Mouse (Mus musculus): ENCODE measurements at regions not wholly inside any gene's neighbourhood (a gene's known extent, or its start where the extent isn't known, plus 50 kb on each side); places are given as distances from the start of the nearest gene placed in this dataset.

DNA sequence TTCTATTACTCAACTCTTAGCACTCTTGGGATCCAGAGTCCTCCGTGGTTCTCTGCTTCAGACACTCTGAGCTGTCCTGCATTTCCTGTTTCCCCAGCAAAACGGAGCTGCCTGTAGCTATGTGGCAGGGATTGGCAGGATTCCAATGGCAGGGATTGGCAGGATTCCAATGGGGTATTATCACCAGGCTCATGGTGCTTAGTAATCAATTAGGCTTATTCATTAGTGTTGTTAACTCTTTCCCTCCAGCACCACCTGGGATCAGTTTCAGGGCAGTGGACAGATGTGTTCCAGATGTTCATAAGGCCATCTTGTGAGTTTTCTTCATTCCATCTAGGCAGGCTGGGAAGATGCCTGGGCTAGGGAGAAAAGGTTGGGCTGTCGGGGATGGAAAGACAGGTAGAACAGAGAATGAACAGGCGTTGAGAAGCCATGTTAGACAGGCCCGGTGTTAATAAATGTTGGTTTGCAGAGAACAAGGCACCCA is 163.5 kb downstream of the Emp1 start:
- DNase-seq, result peak; percentile 42 to 58

DNA sequence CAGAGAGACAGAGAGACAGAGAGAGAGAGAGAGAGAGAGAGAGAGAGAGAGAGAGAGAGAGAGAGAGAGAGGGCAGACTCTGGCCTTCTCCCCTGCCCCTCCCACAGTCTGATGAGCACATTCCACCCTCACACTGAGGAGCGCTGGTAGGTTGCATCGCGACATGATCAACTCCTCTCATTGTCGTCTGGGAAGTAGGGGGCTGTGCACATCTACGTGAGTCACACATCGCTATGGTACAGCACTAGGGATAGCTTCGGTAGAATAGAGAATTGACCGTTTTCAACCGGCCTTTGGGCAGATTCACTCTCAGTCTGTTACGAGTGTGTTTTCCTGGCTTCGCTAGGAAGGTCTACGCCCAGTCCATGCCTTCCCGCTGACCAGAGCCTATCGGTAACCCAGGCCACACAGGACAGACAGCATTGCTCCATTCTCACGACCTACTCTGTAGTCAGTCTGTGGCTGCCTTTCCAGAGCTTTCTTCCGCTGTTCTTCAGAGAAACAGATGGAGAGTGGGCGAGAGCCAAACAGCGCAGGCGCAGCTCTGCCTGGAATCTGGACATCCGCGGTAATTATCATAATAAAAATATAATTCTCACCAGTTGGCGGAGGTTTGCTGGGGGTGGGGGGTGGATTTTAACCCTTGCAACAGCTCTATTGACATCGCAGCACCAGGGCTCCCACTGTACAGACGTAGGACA is 164.3 kb downstream of the Emp1 start:
- peak; percentile 74 to 75 for DNase-seq

DNA sequence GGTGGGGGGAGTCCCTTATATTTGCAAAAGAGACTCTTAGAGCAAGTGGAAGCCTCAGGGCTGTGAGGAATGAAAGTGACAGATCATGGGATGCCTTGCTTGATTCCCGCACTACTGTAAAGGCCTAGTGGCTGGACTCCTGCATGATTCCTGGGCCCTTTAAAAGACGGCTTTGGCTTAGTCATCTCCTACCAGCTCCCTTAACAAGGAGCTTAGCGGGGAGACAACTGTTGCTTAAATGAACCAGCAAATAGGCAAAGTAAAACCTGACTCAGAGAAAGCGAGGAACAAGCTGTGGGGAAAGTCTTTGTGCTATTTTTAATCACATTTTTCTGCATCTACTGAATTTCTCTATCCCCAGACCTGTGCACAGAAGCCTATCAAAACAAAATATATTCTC is 165.5 kb downstream of the Emp1 start:
- no peak for DNase-seq

DNA sequence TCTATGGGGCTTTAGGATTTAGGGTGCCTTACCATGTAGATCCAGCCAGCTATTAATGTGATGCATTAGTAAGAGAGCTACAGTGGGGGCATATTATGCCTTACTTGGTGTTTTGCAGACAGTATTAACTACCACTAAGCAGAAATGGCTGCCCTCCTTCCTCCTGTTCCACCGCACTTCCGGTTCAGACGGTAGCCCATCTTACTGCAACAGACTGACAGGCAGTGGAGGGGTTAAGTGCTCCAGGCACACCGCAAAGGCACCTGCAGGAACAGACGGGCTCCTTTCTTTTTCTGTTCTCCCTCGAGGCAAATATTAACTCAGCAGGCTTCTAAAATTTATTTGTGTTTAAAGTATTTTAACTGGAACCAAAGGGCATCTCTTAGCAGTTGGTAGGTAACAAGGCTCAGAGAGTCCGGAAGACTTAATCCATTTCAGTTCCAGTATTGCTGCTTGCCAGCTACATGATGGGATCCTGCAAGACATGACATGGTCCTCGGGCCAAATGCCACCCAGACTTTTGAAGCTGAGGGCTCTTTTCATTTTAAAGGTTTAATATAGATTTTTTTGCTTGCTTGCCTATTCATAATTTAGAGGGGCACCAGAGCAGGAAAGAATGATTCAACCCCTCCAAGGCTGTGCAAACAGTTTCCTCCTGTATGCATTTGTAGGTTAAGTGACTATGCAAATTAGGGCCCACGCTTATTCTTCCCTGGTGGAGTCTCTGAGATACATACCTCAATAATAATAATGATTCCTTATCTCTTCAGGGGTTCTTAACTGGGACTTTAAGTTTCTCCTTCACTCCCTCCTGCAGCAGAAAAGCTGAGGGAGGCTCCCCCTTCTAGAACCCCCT is 177.7 kb downstream of the Emp1 start:
- DNase-seq, result no peak

GRCm38 (mm10) chr6:135541566-135541965 is 179.2 kb downstream of the Emp1 start:
- no peak for DNase-seq

DNA sequence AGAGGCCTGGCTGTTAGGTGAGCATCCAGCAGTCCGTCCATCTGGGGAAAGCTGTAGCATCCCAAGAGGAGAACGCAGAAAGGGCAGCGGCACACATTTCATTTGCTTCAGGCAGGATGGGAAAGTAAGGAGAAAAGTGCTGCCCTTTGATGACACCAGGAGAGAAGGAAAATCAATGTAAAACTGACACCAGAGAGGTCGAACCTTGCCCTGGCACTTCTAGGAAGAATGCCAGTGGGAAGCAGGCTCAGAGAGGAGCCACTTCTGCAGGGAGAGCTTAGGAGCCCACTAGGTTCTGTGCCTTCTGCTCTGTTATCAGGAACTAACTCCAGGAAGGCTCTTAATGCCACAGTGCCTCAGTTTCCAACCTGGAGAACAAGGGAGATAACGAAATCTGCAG is 180.0 kb downstream of the Emp1 start:
- DNase-seq, result no peak

DNA sequence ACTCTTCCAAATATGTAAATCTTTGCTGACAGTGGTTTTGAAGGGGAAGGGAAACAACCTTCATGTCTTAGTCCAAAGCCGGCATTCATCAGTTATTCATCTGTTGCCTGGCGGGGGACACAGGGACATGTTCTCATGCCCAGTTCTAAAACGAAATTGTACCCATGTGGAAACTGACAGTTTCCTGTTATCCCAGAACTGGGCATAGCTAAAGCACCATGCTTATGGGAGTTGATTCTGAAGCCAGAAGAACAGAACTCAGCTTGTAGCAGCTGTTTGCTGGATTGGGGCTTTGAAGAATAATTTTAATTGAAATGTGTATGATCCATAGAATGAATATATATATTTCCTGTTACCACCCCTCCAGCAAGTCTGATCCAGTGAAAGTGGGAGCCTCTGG is 181.0 kb downstream of the Emp1 start:
- DNase-seq, result no peak

DNA sequence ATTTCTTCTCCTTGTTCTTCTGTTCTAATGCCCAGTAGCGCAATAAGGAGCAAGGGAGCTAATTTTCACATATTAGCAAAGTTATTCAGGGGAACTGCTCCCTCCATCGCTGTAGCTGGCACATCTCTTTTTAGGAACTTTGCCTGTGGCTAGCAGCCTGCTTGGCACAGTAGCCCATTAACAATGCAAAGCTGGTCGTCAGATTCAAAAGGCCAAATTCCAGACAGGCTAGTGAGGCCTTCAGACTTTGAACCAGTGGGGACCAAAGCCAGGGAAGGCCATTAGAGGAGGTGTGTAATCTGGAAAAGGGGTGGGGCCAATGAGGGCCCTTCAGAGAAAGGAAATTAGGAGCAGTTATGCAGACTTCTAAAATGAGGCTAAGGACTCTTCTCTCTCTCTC is 181.5 kb downstream of the Emp1 start:
- DNase-seq, result peak in 1 of 2 experiments; percentile 32

DNA sequence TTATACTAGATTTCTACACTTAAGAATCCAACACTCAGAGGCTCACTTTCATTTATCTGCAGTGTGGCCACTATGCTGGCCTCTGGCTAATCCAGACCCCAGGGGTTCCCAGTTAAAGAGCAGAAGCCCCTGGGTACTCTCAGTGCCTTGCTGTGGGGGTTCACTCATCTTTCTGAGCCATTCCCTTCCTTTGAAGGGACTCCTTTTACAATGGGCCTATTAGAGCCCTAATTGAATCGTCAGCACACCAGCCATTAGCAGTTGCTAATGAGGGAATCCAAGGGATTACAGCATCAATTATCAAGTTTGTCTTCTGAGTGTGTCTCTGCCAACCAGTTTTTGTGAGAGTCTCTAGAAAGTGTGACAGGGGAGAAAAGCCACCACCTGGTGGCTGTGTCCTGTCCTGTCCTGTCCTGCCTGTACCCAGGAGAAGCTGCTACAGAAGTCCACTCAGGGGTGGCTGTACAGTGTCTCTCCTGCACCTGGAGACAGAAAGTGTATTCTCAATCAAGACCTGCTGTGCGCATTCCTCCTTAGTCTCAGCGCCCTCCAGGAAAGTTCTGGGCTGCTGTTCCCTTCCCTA is 188.1 kb downstream of the Emp1 start:
- DNase-seq, result no peak

DNA sequence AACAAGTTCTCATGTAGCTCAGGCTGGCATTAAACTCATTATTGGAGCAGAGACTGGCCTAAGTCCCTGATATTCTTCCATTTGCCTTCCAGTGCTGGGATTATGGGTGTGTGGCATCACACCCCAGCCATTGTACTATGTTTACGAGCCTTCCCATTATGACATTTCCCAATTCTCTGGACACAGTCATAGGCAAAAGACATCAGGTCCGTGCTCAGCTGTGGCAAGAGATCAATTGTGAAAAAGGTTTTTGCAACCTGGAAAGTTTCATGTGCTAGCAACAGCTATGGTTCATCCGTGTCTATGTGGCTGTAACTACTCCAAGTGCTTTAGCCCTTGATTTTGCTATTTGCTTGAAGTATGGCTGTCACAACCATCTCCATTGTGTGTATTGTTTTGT is 190.1 kb downstream of the Emp1 start:
- DNase-seq, result no peak

GRCm38 (mm10) chr6:135559501-135559907 is 197.2 kb downstream of the Emp1 start:
- DNase-seq, result peak; percentile 82 to 83

DNA sequence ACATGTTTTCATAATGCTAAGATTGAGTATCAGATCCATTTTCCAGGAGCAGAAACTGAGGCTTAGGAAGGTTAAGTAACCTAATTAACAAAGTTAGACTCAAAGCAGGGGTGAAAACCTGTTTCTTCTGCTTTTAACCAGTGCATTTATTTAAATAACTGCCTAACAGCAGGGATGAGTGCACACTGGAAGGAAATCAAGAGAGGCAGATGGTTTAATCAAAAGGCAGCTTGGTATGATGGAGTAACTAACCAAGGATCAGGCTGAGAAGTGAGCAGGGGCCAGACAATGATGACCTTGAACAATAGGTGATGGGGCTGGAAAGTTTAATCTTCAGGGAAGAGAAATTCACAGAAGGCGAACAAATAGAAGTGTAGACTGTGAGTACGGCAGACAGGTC is 199.9 kb downstream of the Emp1 start:
- peak in 1 of 2 experiments; percentile 19 for DNase-seq

DNA sequence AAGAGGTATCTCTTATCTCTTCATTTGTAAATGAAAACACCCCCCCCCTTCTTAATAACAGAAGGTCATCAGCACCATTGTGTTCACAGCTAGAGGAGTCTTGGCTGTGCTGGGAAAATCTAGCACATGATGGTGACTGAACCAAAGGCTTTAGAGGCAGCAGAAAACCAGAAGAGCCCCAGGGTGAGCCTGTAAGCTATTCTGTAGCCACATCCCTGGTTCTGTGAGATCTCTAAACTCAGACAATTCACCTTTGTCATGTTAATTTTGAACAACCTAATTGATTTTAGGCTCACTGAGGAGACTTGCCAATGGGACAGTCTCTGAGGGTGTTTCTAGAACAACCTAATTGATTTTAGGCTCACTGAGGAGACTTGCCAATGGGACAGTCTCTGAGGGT is 201.4 kb downstream of the Emp1 start:
- DNase-seq, result no peak

GRCm38 (mm10) chr6:135569086-135569485 is 206.7 kb downstream of the Emp1 start:
- no peak for DNase-seq

DNA sequence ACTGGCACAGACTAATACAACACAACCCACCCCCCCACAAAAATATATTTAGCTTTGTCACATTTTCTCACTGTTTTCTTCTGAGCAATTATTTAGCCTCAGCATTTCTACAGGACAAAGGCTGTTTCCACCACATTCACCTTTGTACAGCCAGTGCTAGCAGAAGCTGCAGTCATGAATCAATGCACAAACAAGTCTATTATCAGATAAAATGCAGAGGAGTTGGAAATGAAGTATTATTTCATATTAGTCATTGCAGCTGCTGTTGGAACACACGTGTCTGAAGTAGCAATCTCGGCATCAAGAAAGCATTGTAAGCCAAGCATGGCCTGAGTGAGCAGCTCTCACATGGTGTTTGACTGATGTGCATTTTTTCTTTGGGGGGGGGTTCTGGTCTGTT is 212.9 kb downstream of the Emp1 start:
- DNase-seq, result no peak

DNA sequence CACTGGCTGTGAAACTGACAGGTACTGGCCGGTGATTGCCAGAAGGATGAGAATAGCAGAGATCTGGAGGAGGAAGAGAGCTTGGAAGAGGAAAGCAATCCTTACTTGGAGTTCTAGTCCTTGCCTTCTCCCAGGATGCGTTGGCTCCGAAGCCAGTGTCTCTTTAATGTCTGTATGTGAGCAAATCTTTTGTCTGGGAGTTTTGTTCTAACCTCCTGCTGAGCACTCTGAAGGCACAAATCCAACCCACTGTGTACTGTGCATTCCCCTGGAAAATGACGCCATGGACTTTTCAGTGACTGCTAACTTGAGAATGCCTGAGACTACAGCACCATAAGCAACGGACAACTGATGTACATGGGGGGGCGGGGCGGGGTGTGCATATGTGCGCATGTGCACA is 216.4 kb downstream of the Emp1 start:
- no peak for DNase-seq

DNA sequence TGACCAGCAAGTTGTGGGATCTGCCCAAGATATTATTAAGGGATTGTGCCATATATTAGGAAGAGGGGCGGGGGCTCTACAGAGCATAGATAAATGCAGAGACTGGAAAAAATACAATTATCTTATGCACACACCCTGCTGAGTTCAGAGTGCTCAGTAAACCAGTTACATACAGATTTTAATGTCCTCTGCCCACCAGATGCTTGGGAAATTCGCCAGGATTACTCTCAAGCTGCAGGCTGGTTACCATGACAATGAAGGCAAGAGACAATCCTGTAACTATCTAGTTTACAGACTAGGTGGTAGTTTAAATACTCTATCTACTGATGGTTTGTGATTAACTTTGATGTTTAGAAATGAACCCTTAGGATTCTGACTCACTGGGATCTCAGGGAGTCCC is 220.2 kb downstream of the Emp1 start:
- peak in 1 of 2 experiments; percentile 29 for DNase-seq

DNA sequence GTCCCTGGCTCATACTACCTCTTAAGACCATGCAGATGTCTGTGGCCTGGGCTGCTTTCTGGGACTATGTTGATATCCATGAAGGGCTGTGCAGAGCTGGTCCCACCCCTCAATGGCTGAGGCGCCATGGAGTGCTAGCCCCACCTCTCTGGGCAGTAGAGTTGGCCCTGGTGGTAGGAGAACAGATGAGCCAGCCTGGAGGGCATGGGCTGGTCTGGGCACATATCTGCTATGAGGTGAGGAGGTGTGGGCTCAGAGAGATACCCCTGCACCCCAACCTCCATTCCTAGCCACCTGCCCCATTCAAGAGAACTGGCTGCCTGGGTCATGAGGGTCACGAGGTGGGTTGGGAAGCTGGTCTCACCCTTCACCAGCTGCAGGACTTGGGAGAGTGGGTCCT is 222.4 kb downstream of the Emp1 start:
- no peak for DNase-seq

GRCm38 (mm10) chr6:135590084-135590483 is 227.7 kb downstream of the Emp1 start:
- DNase-seq, result no peak

GRCm38 (mm10) chr6:135591085-135591484 is 228.7 kb downstream of the Emp1 start:
- DNase-seq, result peak; percentile 27 to 40

- DNase-seq, result no peak
Observed at GRCm38 (mm10) chr6:135596358-135596757, 234.0 kb downstream of the Emp1 start.

GRCm38 (mm10) chr6:135610504-135611096 is 248.3 kb downstream of the Emp1 start:
- no peak for DNase-seq

- peak; percentile 58 to 59 for DNase-seq
Observed at GRCm38 (mm10) chr6:135627928-135628327, 265.6 kb downstream of the Emp1 start.
